Mouse (Mus musculus) ES-E14 (cell line): ENCODE data around the gene Eif4g3. TPM values are rescaled to one million over a fixed set of nuclear protein-coding genes. Genes with fewer than 3 reads are reported as not detected.

Source experiments
- DNase-seq: peaks from one replicate; pipeline ENCODE4 v3.0.0-alpha.2; 2013; ENCODE audit warnings: low read depth, low spot score
- H3K27ac ChIP-seq: 2 replicates; pipeline ENCODE4 v1.5.1; 2012; ENCODE audit warnings: low read depth, mild to moderate bottlenecking, low read length, moderate library complexity, mixed read lengths; ENCODE audit not compliant: poor library complexity, insufficient read depth, severe bottlenecking
- H3K36me3 ChIP-seq: 2 replicates; pipeline ENCODE4 v1.6.1; 2012; ENCODE audit warnings: mild to moderate bottlenecking, low read length, moderate library complexity, mixed read lengths; ENCODE audit not compliant: control insufficient read depth, poor library complexity, insufficient read depth, severe bottlenecking
- H3K4me1 ChIP-seq, 2 experiments: fragments of 150-350 bp in 1 of 2; sonication (generic) in 1 of 2; 2 replicates each; pipeline ENCODE4 v1.6.1; 2012; ENCODE audit warnings: low read length in 2 of 2, mild to moderate bottlenecking in 1 of 2, mixed read lengths in 1 of 2; ENCODE audit not compliant: control insufficient read depth in 2 of 2, insufficient read depth in 2 of 2, poor library complexity in 1 of 2
- H3K4me3 ChIP-seq, 2 experiments: fragments of 150-350 bp in 1 of 2; sonication (generic) in 1 of 2; 2 replicates each; pipeline ENCODE4 v1.5.1; 2012; ENCODE audit warnings: low read length in 2 of 2, low read depth in 1 of 2, mild to moderate bottlenecking in 1 of 2, mixed read lengths in 1 of 2; ENCODE audit not compliant: insufficient read depth in 1 of 2, poor library complexity in 1 of 2, severe bottlenecking in 1 of 2
- H3K9ac ChIP-seq: 2 replicates; pipeline ENCODE4 v1.6.1; 2012; ENCODE audit warnings: low read depth, mild to moderate bottlenecking, low read length, mixed read lengths; ENCODE audit not compliant: poor library complexity, insufficient read depth, severe bottlenecking
- H3K9me3 ChIP-seq: fragments of 150-350 bp; sonication (generic); 2 replicates; pipeline ENCODE4 v1.6.1; 2012; ENCODE audit warnings: low read depth, mild to moderate bottlenecking, low read length; ENCODE audit not compliant: control insufficient read depth, insufficient read depth
- CHD2 ChIP-seq: IDR thresholded peaks from 2 replicates; pipeline ENCODE4 v1.6.1; 2014; ENCODE audit warnings: mild to moderate bottlenecking, low read depth, low read length, inconsistent platforms
- HCFC1 ChIP-seq: IDR thresholded peaks from 2 replicates; pipeline ENCODE4 v1.6.1; 2012; ENCODE audit warnings: low read length, inconsistent platforms, borderline replicate concordance; ENCODE audit not compliant: insufficient read depth
- MAFK ChIP-seq: IDR thresholded peaks from 2 replicates; pipeline ENCODE4 v1.6.1; 2014; ENCODE audit warnings: mild to moderate bottlenecking, low read depth, low read length, inconsistent platforms; ENCODE audit not compliant: insufficient read depth
- ZC3H11A ChIP-seq: IDR thresholded peaks from 2 replicates; pipeline ENCODE4 v1.6.1; 2012; ENCODE audit warnings: low read depth, mild to moderate bottlenecking, inconsistent platforms, low read length, borderline replicate concordance
- ZNF384 ChIP-seq: IDR thresholded peaks from 2 replicates; pipeline ENCODE4 v1.6.1; 2012; ENCODE audit warnings: low read depth, low read length, inconsistent platforms
- in situ Hi-C, 2 experiments: fragments of 600-800 bp; cut with MboI; formaldehyde crosslinking; loops; one replicate each; pipeline ENCODE4 v1.15.1; 2025; ENCODE audit warnings: low sequenced_read_pairs in 2 of 2, inconsistent platforms in 1 of 2; ENCODE audit not compliant: unreplicated experiment in 2 of 2
- total RNA-seq: library from RNA; depleted of rRNA; stranded (reverse); fragments of 300-350 nt; gene quantifications from 2 replicates; pipeline ENCODE4 v1.2.3, GENCODE M21; 2012

Eif4g3 gene
- total RNA-seq, 1 experiment: 18.7 TPM

GRCm38 (mm10) chr4:137982869-137983268, 10.0 kb upstream of the Eif4g3 start:
- Histone ChIP-seq H3K4me3 (no peak overlapping the region), H3K9me3 (no peaks in the 10 kb centered on the region), H3K36me3 (no peaks in the 10 kb centered on the region), H3K9ac (no peak overlapping the region), H3K27ac (no peak overlapping the region), H3K4me1 (no peaks in the 10 kb centered on the region)
- no peak for DNase-seq
- in situ Hi-C loops: no loop called here
- TF ChIP-seq ZC3H11A (no peak), HCFC1 (no peak), CHD2 (no peak), MAFK (no peak), ZNF384 (no peak)

GRCm38 (mm10) chr4:137984212-137984611, 8.6 kb upstream of the Eif4g3 start:
- Histone ChIP-seq H3K36me3 (no peaks in the 10 kb centered on the region), H3K9me3 (no peaks in the 10 kb centered on the region), H3K9ac (no peak overlapping the region), H3K4me3 (no peak overlapping the region), H3K4me1 (no peaks in the 10 kb centered on the region), H3K27ac (no peak overlapping the region)
- no peak for DNase-seq
- TF ChIP-seq ZNF384: no peak
- no peak for TF ChIP-seq CHD2
- no peak for TF ChIP-seq ZC3H11A
- TF ChIP-seq HCFC1: no peak
- no peak for TF ChIP-seq MAFK
- in situ Hi-C loops: no loop called here

GRCm38 (mm10) chr4:137984746-137985145, 8.1 kb upstream of the Eif4g3 start:
- Histone ChIP-seq H3K4me1 (no peaks in the 10 kb centered on the region), H3K4me3 (no peak overlapping the region), H3K27ac (no peak overlapping the region), H3K9ac (no peak overlapping the region), H3K9me3 (no peaks in the 10 kb centered on the region), H3K36me3 (no peaks in the 10 kb centered on the region)
- in situ Hi-C loops: no loop called here
- no peak for DNase-seq
- TF ChIP-seq ZC3H11A (no peak), ZNF384 (no peak), CHD2 (no peak), HCFC1 (no peak), MAFK (no peak)

GRCm38 (mm10) chr4:137989426-137989825, 3.4 kb upstream of the Eif4g3 start:
- DNase-seq: no peak
- Histone ChIP-seq H3K9ac (no peak overlapping the region), H3K4me3 (no peak overlapping the region), H3K36me3 (no peaks in the 10 kb centered on the region), H3K9me3 (no peaks in the 10 kb centered on the region), H3K27ac (no peak overlapping the region), H3K4me1 (no peaks in the 10 kb centered on the region)
- in situ Hi-C loops: no loop called here
- TF ChIP-seq MAFK (no peak), CHD2 (no peak), ZC3H11A (no peak), ZNF384 (no peak), HCFC1 (no peak)

GRCm38 (mm10) chr4:137990433-137990832, 2.4 kb upstream of the Eif4g3 start:
- no peaks in the 10 kb centered on the region; a peak in 1 of 4 replicates for H3K4me1 ChIP-seq
- DNase-seq: no peak
- H3K9ac ChIP-seq: no peak overlapping the region
- no peaks in the 10 kb centered on the region for H3K9me3 ChIP-seq
- TF ChIP-seq ZC3H11A: no peak
- no peak for TF ChIP-seq HCFC1
- TF ChIP-seq CHD2: no peak
- no peak for TF ChIP-seq MAFK
- TF ChIP-seq ZNF384: no peak
- no peak overlapping the region for H3K27ac ChIP-seq
- in situ Hi-C loops: no loop called here
- no peak overlapping the region for H3K4me3 ChIP-seq
- H3K36me3 ChIP-seq: no peaks in the 10 kb centered on the region
